Mouse (Mus musculus) neural tube, embryonic 10.5 days (tissue): ENCODE data around the gene Sorcs2.

Experiments
- DNase-seq: peaks from one replicate; pipeline ENCODE4 v3.0.0-alpha.2; 2017; ENCODE audit warnings: low spot score; ENCODE audit errors: extremely low spot score

Gene Sorcs2

GRCm38 (mm10) chr5:36359535-36360243 lies 38.2 kb downstream of the Sorcs2 start:
- no peak for DNase-seq

DNA sequence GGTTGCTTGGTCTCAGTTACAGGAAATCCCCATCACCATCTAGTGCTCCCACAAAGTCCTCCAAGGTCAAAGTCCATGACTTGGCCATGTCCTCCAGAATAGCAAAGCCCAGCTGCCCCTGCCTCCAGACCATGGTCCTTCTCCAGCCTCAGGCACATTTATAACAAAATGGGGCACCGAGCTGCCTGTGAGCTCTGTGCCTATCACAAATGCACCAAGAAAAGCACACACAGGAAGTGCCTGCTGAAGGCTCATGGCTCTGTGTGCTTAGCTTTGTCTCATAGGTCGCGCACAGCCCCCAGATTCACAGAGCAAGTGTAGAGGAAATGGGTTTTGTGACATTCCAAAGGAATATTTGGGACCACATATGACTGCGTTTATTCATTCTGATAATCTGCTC lies 39.8 kb downstream of the Sorcs2 start:
- no peak for DNase-seq

DNA sequence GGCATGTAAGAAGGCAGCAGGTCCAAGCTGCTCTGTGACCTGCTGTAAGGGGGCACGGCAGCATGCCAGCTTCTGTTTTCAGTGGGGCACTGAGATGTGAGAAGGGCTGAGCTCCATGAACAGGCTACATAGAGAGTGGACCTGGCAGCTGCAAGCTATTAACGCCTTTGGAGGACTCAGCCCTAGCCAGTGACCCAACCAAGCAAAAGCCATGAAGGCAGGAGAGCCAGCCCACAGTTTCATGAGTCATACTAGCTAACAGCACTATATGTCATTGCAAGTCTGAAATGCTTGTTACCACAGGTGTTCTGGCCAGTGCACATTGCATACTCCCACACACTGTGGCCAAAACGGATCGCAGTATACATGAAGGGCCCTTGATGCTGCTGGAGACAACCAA lies 41.3 kb downstream of the Sorcs2 start:
- DNase-seq = no peak

DNA sequence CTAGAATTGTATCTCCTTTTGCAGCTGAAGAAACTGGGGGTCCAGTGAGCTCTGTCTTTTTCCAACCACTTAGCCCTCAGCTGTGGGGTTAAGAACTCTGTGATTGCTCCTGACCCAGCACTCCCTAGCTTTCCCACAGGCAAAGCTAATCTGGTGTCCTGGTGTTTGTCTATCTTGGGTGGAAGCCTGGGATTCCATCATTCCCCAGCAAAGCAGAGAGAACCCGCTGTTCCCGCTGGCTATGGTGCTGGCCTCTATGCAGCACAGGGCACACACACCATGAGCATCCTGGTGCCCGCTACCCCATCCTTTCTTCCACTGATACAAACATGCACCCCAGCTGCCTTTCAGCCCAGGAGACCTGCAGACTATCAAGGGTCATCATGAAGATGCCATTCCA lies 42.3 kb downstream of the Sorcs2 start:
- DNase-seq = no peak

- no peak for DNase-seq
Measured at GRCm38 (mm10) chr5:36353679-36354078, 44.3 kb downstream of the Sorcs2 start.

DNA sequence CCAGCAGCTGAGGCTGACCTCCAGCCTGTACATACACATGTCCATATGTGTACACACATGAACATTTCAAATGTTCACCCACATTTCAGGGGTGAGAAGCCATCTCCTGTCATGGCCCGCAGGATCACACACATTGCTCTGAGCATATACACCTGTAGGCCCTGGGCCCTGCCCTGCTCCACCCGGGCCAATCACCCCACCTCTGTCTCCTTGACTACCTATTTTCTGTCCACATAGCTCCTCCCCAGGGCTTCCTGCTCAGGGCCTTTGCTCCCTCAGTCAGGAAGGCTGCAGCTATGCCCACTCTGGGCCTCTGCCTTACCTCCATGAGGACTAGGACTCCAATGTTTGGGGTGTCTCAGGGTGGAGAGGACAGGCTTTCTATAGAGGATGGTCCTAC lies 44.7 kb downstream of the Sorcs2 start:
- DNase-seq = no peak

GRCm38 (mm10) chr5:36346698-36347097 lies 51.2 kb downstream of the Sorcs2 start:
- DNase-seq = no peak

DNA sequence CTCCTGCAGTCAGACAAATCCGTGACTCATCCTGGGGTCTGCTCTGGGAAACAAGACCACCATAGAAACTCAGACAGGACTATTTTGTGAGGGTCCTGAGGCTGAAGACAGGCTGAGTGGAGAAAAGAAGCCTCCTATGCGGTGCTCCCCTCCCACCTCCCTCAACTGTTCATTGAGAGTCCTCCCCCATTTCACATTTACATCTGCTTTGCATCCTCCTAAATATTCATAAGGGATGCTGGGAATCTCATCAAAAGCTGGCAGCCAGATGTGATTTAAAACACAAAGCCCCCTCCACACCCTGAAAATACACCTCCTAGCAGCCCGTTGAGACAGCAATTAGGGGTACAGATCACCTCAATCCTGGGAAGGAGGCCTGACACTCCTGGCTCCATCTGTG lies 58.7 kb downstream of the Sorcs2 start:
- DNase-seq = no peak

- no peak for DNase-seq
Measured at GRCm38 (mm10) chr5:36336252-36336651, 61.7 kb downstream of the Sorcs2 start.

GRCm38 (mm10) chr5:36335661-36336060 lies 62.3 kb downstream of the Sorcs2 start:
- DNase-seq = no peak

- peak; percentile 48 for DNase-seq
Measured at GRCm38 (mm10) chr5:36334227-36334626, 63.7 kb downstream of the Sorcs2 start.

- DNase-seq = no peak
Measured at GRCm38 (mm10) chr5:36330472-36331155, 67.3 kb downstream of the Sorcs2 start.

GRCm38 (mm10) chr5:36326057-36327010 lies 71.6 kb downstream of the Sorcs2 start:
- no peak for DNase-seq

GRCm38 (mm10) chr5:36324140-36324572 lies 73.8 kb downstream of the Sorcs2 start:
- no peak for DNase-seq

- DNase-seq = peak; percentile 86
Measured at GRCm38 (mm10) chr5:36323526-36323925, 74.4 kb downstream of the Sorcs2 start.

DNA sequence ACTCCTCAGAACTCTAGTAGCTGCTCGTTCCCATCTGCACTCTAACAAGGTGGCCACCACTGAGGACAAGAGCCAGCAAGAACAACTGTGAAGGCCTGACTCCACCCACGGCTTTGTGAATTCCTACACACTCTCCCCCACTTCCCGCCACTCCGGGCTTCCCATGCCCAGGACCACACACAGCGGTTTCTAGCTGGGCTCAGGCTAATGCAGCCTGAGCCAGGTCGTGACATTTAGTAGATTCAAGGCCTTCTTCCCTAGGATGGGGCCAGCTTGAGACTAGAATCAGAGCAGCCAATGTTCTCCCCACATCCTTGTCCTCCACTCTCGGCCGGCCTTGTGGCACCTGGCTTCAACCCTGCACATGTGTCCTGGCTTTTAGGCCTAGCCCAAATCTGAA lies 76.4 kb downstream of the Sorcs2 start:
- DNase-seq = peak; percentile 47

GRCm38 (mm10) chr5:36320667-36321066 lies 77.3 kb downstream of the Sorcs2 start:
- DNase-seq = no peak

DNA sequence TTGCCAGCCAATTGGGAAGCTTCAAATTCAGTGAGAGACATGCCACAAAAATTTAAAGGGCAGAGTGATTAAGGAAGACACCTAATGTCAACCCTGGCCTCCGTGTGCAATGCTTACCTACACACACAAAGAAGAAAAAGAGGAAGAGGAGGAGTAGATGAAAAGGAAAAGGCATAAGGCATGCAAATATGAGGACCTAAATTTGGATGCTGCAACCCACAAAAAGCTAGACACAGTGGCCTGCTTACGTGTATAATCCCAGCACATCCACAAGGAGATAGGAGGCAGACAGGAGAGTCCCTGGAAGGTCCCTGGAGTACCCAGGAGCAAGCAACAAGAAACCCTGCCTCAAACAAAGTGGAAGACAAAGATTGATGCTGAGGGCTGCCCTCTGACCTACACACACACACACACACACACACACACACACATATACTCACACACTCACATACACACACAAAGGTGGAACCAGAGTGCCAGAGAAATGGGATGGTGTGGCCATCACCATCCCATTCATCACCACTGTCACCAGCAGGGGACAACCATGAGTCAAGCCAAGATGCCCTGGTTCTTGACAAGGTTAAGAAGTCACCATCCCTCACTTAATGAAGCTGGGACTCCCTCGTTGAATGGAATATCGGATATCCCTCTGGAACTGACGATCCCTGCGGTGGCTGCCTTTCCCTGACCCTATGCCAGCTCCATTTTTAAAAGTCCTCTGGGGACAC lies 80.1 kb downstream of the Sorcs2 start:
- DNase-seq = no peak

DNA sequence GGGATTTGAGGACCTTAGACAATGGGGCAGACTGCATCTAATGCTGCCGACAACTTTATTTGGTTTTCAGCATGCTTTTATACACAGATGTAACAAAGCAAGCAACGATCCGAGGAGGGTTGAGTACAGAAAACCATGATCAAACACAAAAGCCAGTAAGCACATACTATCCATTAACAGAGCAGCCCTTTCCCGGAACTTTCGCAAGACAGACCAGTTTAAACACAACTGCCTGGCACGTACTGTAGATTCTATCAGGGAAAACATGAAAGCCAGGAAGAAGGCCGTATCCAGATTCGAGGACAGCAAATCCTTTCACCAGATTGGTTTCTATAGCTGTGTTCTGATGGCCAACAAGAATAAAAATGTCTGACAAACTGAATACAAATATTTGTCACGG lies 82.8 kb downstream of the Sorcs2 start:
- no peak for DNase-seq

GRCm38 (mm10) chr5:36313353-36314079 lies 84.4 kb downstream of the Sorcs2 start:
- DNase-seq = peak; percentile 72

GRCm38 (mm10) chr5:36312926-36313325 lies 85.0 kb downstream of the Sorcs2 start:
- DNase-seq = no peak
